ENCODE assay signal across 18 mouse cellular contexts in genomic region chr16:4899711-4900110, GRCm38 (mm10).
"Had no signal": no experiment of that assay in that cellular context is flagged by ENCODE, and none has a peak within 500 bp of the region (broad histone marks: within the 10 kb centered on the region; RNA-seq: fewer than 3 reads in every experiment).

No protein-coding gene starts in this region.

- H3K36me3 ChIP-seq: liver, embryonic 12.5 days; midbrain, embryonic 10.5 days; midbrain, embryonic 12.5 days; neural tube, embryonic 13.5 days; neural tube, embryonic 15.5 days had no signal

- H3K27me3 ChIP-seq: liver, embryonic 12.5 days; midbrain, embryonic 12.5 days; neural tube, embryonic 13.5 days; neural tube, embryonic 15.5 days had no signal

- DNase-seq: lung, adult 18-20 months; lung, postnatal 10 days; lung, postnatal 36 days; midbrain, embryonic 14.5 days; retina, postnatal 1 day; right cerebral cortex, adult 18-20 months; right cerebral cortex, postnatal 25 days; right cerebral cortex, postnatal 4 days; thymus, adult 18-20 months; thymus, postnatal 36 days had no signal

- ATAC-seq: liver, embryonic 12.5 days; midbrain, embryonic 16.5 days had no signal

- H3K9ac ChIP-seq: liver, embryonic 12.5 days; liver, embryonic 14.5 days; midbrain, embryonic 12.5 days; neural tube, embryonic 13.5 days; neural tube, embryonic 15.5 days had no signal

- H3K27ac ChIP-seq: liver, embryonic 12.5 days; liver, embryonic 14.5 days; midbrain, embryonic 10.5 days; midbrain, embryonic 12.5 days; neural tube, embryonic 13.5 days; neural tube, embryonic 15.5 days had no signal

- H3K9me3 ChIP-seq: liver, embryonic 12.5 days; midbrain, embryonic 10.5 days; midbrain, embryonic 12.5 days; neural tube, embryonic 13.5 days; neural tube, embryonic 15.5 days had no signal

- H3K4me2 ChIP-seq: liver, embryonic 12.5 days; midbrain, embryonic 12.5 days; neural tube, embryonic 13.5 days; neural tube, embryonic 15.5 days had no signal

- H3K4me3 ChIP-seq: liver, embryonic 12.5 days; midbrain, embryonic 10.5 days; midbrain, embryonic 12.5 days; myocyte; neural tube, embryonic 13.5 days; neural tube, embryonic 15.5 days had no signal
